Mouse (Mus musculus) heart, postnatal 0 days (tissue): Measurements from ENCODE around the gene Igf2bp3.

Source experiments
- CTCF ChIP-seq: IDR thresholded peaks from 2 replicates; pipeline ENCODE4 v1.5.1; 2016; ENCODE audit warnings: antibody characterized with exemption, control low read depth, low read depth
- EP300 ChIP-seq: IDR thresholded peaks from 2 replicates; pipeline ENCODE4 v1.6.1; 2016; ENCODE audit warnings: antibody characterized with exemption, low read depth

DNA sequence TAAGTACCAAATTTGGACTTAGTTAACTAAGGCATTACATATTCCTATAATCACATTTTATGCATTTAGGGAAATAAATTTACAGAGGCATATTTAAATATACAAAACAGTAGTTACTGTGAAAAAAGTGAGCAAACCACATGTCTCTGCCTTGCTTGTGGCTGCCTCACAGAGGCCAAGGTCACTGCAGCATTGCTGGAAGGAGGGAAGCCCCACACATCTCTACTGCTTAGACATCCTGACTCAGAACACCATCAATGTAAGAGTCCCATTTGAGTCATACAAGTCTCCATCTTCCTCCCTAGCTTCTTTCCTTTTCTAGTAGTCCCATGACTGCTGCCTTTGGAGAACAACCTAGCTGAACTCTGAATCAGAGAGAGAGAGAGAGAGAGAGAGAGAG, 84.4 kb downstream of the Igf2bp3 start:
- no peak for TF ChIP-seq CTCF
- no peak for TF ChIP-seq EP300
